Mouse (Mus musculus) layer of hippocampus, postnatal 14 days (tissue): ENCODE measurements around the gene Zfp661. TPM values are rescaled to one million over a fixed set of nuclear protein-coding genes. Genes with fewer than 3 reads are reported as not detected.

Experiments used
- DNase-seq, 2 experiments: peaks; one replicate each; pipeline ENCODE4 v3.0.0; 2021 to 2022; ENCODE audit warnings: low spot score in 2 of 2, mixed read lengths in 1 of 2
- total RNA-seq, 2 experiments: library from RNA; stranded (reverse); gene quantifications; 2 replicates each; pipeline ENCODE4 v1.2.3; 2021

Gene Zfp661
- total RNA-seq, 2 experiments from 2014 or later: 7.5 to 7.6 TPM

DNA sequence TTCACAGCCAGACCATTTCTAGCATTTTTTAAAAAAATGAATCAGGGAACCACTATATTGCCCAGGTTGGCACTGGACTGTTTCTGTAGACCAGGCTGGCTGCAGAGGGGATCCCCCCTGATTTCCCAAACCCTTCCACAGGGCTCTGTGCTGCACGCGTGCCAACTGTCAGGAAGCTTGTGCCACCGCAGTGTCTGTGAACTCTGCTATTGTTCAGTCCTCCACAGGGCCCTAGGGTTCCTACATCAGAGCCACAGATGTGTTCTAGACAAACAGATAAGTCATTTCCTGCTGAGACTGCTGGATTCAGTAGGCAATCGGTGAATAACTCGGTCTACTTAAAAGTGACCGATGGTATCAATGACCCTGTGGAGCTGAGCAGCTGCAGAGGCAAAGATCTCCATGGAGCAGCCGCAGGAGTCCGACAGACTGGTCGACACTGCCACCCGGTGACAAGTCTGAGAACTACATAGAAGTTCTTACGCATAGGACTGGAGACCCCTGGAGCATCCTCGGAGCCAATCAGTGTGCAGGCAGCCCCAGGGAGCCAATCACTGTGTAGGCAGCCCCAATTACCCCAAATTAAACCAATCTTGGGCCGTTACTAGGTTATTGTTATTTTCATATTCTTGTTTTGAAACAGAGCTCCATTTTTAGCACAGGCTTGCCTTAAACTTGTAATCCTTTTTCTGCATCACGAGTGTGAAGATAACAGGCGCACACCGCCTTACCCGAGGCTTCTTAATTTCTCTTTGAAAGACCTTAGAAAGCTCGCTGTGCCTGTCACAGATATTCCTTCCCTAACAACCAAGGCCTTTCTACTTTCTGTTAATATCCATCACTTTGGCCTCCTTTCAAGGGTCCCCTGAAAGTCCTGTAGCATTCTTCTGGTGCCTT is 27.6 kb downstream of the Zfp661 start:
- peak; percentile 95 to 97 for DNase-seq

DNA sequence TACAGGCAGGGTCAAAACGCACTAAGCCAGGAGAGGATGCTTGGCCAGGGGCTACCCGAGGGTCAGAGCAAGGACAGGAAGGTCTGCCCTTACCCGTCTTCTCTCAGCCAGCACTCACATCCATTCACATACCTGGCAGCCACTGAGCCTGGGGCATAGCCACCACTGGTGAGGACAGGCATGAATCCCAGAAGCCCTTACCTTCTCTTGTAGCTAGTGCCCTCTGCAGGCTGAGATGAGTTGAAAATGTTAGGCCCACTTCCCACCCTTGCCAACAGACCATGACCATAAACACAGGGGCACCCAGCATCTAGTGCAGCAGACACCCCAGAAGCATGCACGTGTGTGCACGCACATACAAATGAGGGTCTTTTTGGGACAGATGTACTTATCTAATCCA is 35.8 kb downstream of the Zfp661 start:
- DNase-seq: peak; percentile 55 to 76

GRCm38 (mm10) chr2:127550446-127550845 is 36.4 kb downstream of the Zfp661 start:
- no peak for DNase-seq

GRCm38 (mm10) chr2:127549711-127550110 is 37.2 kb downstream of the Zfp661 start:
- DNase-seq: no peak

- DNase-seq: no peak
Measured at GRCm38 (mm10) chr2:127548342-127549074, 38.4 kb downstream of the Zfp661 start.

- DNase-seq: no peak
Measured at GRCm38 (mm10) chr2:127541697-127542096, 45.2 kb downstream of the Zfp661 start.

- no peak for DNase-seq
Measured at GRCm38 (mm10) chr2:127541185-127541584, 45.7 kb downstream of the Zfp661 start, which contains the start of gene Prom2. Gene Prom2, minus strand, starts transcription at chr2:127541467.

DNA sequence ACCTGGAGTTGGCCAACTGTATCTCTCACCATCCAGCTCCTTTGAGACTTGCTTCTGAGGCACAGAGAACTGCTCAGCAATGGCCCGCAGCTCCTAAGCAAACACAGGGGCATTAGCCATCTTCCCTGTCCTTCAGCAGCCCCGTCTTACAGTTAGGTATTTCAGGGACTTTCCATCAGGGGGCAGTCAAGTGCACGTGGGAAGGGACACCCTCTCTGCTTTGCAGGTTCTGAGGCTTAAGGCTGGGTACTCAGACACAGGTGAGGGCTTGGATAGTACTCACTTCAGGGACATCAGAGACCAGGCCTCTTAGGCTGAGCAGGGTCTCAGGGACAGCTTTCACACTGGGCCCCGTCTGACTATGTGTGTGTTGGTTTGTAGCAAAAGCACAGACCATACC is 47.4 kb downstream of the Zfp661 start:
- DNase-seq: no peak

GRCm38 (mm10) chr2:127537548-127537947 is 49.3 kb downstream of the Zfp661 start:
- DNase-seq: peak in 1 of 2 experiments; percentile 38

DNA sequence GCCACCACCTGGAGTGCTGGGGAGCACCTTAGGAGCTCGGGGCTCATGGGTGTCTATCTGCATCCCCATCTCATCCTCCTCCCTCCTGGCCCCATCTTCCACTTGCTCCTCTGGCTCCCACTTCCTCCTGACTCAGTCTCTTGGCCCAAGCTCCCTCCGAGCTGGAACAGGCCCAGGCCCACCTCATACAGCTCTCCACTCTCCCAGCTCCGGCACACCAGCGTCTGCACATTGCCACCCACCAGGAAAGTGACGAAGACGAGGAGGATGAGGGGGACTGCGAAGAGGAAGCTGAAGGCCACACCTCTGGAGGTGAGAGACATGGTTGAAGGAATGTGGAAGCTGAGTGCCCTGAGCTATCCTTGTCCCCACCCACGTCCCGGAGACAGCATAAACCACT is 51.5 kb downstream of the Zfp661 start:
- DNase-seq: no peak

GRCm38 (mm10) chr2:127532379-127532778 is 54.5 kb downstream of the Zfp661 start:
- no peak for DNase-seq

DNA sequence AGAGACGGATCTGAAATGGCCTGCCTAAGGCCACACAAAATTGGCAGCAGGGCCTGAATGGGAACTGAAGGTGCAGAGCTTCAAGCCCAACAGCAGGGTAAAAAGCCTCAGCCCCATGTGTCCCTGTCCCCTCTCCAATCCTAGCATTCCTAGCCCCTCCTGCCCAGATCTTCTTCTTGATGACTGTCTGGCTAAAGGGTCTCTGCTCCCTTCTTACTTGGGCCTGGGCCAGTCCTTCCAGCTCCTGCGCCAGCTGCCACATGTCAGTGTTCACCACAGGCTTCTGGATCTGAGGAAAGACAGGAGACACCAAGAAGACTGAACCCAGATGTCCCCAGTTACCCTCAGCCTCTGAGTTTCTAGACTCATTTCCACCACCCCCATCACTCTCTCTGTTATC is 55.3 kb downstream of the Zfp661 start:
- DNase-seq: no peak

DNA sequence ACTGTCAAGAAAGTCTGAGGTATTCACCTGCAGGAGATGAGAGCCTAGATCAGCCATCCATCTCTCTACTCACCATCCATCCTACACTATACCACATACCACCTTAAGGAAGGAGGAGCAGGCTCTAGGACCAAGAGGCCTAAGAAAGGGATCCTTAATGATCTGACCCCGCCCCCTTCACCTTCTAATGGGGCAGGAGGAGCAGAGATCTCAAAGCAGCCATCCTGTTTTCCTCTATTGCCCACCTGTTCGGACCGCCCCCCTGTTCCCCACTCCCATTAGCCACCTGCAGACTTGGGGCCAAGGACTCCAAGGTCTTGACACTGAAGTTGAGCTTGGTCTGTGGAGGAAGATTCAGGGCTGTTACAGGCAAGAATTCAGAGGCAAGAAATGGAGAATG is 56.5 kb downstream of the Zfp661 start:
- DNase-seq: no peak

DNA sequence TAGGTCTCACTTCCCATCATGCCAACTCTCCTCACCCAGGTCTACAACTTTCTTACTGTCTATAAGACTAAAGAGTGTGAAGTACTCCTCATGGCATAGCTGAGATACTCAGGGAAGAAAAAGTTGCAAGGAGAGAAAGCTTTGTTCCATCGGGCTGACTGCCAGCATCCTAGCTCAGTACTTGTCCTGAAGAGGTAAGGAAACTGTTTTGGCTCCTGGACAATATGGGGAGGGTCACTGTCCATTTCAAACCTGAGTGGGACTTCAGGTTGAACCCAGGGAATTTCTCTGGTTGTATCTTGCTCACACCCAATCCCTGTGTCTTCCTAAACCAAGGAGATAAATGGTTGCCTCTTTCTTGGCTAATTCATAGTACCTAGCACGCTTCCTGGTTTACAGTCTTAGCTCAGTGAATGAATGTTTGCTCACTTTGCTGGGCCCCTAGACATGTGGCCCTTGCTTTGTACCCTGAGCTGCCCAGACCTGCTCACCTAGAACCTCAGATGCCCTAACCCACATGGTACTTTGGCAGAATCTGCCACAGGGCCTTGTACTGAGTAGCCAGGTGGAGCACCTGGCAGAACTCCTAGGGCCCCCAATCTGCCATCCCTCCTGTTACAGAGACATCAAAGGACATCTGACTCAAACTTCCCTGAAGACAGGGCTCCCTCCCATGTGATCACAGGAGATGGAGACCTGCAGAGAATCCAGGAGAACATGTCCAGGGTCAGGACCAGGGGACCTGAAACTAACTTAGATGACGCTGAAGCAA is 61.7 kb downstream of the Zfp661 start:
- no peak for DNase-seq

Other genes starting within 250 kb of the Zfp661 start
- not detected for gene Astl, start 248.5 kb downstream of the Zfp661 start, total RNA-seq
- gene Adra2b, start 223.9 kb downstream of the Zfp661 start, total RNA-seq: under 1 TPM; 0.18 to 0.43 TPM
- gene Gpat2, start 161.9 kb downstream of the Zfp661 start, total RNA-seq: under 1 TPM in 1 of 2 experiments, not detected in 1; 0.29 TPM
- gene Fahd2a, start 142.5 kb downstream of the Zfp661 start, total RNA-seq: 10 to 100 TPM; 17.7 to 18.4 TPM
- 10 to 100 TPM; 56.0 to 57.3 TPM for gene Kcnip3, start 65.0 kb downstream of the Zfp661 start, total RNA-seq
- under 1 TPM in 1 of 2 experiments, not detected in 1; 0.38 TPM for gene Prom2, start 45.6 kb downstream of the Zfp661 start, total RNA-seq
- gene Mrps5, start 128 bp upstream of the Zfp661 start, total RNA-seq: 10 to 100 TPM; 86.9 to 91.8 TPM
- 10 to 100 TPM; 55.4 to 57.5 TPM for gene Mal, start 69.6 kb upstream of the Zfp661 start, total RNA-seq
- gene Mall, start 142.8 kb upstream of the Zfp661 start, total RNA-seq: 1 to 10 TPM in 1 of 2 experiments, under 1 TPM in 1; 0.65 to 1.0 TPM
- gene Nphp1, start 201.8 kb upstream of the Zfp661 start, total RNA-seq: 10 to 100 TPM; 20.3 to 21.3 TPM
- 10 to 100 TPM; 40.5 to 46.6 TPM for gene Mtln, start 205.4 kb upstream of the Zfp661 start, total RNA-seq
- gene Bub1, start 244.8 kb upstream of the Zfp661 start, total RNA-seq: 1 to 10 TPM; 1.4 TPM